Mouse (Mus musculus) hindbrain, embryonic 12.5 days (tissue): Measurements from ENCODE around the gene Gemin7. TPM values are rescaled to one million over a fixed set of nuclear protein-coding genes. Genes with fewer than 3 reads are reported as not detected.
A peak's percentile ranks its signal among the peaks of the same experiment; 100 is the strongest.

Experiments used
- ATAC-seq: fragments of 200-750 bp; cut with Nextera tagmentation; 2 replicates; pipeline ENCODE4 v1.8.0; 2017; ENCODE audit warnings: moderate TSS enrichment; ENCODE audit not compliant: low FRiP score
- H3K27ac ChIP-seq: fragments of 300-500 bp; sonication (generic); 2 replicates; pipeline ENCODE4 v1.5.1; 2016; ENCODE audit warnings: mild to moderate bottlenecking
- H3K27me3 ChIP-seq: fragments of 300-500 bp; sonication (generic); 2 replicates; pipeline ENCODE4 v1.6.1; 2016; ENCODE audit warnings: mild to moderate bottlenecking
- H3K36me3 ChIP-seq: fragments of 300-500 bp; sonication (generic); 2 replicates; pipeline ENCODE4 v1.6.1; 2016; ENCODE audit warnings: mild to moderate bottlenecking
- H3K4me1 ChIP-seq: fragments of 300-500 bp; sonication (generic); 2 replicates; pipeline ENCODE4 v1.6.1; 2016
- H3K4me2 ChIP-seq: fragments of 300-500 bp; sonication (generic); replicated peaks from 2 replicates; pipeline ENCODE4 v1.6.1; 2016; ENCODE audit warnings: mild to moderate bottlenecking
- H3K4me3 ChIP-seq: fragments of 300-500 bp; sonication (generic); 2 replicates; pipeline ENCODE4 v1.5.1; 2016; ENCODE audit warnings: mild to moderate bottlenecking
- H3K9ac ChIP-seq: fragments of 300-500 bp; sonication (generic); 2 replicates; pipeline ENCODE4 v1.6.1; 2016; ENCODE audit warnings: mild to moderate bottlenecking, moderate library complexity
- H3K9me3 ChIP-seq: fragments of 300-500 bp; sonication (generic); replicated peaks from 2 replicates; pipeline ENCODE4 v1.6.1; 2016; ENCODE audit warnings: mild to moderate bottlenecking
- WGBS: fragments of 180-500 bp; shearing (Covaris S2); methylation state at CpG from one replicate; pipeline ENCODE4 v1.1.7; 2016; 5-methylcytosine and 5-hydroxymethylcytosine counted together
- polyA plus RNA-seq: library from polyadenylated mRNA; unstranded; fragments of >200 nt; fragmentation: Nextera tagmentation; extraction: Ambion mirVana; gene quantifications from 2 replicates; pipeline ENCODE4 v1.2.1, GENCODE M21; 2016

Gene Gemin7
- polyA plus RNA-seq, 1 experiment from 2014 or later = 145 TPM

DNA sequence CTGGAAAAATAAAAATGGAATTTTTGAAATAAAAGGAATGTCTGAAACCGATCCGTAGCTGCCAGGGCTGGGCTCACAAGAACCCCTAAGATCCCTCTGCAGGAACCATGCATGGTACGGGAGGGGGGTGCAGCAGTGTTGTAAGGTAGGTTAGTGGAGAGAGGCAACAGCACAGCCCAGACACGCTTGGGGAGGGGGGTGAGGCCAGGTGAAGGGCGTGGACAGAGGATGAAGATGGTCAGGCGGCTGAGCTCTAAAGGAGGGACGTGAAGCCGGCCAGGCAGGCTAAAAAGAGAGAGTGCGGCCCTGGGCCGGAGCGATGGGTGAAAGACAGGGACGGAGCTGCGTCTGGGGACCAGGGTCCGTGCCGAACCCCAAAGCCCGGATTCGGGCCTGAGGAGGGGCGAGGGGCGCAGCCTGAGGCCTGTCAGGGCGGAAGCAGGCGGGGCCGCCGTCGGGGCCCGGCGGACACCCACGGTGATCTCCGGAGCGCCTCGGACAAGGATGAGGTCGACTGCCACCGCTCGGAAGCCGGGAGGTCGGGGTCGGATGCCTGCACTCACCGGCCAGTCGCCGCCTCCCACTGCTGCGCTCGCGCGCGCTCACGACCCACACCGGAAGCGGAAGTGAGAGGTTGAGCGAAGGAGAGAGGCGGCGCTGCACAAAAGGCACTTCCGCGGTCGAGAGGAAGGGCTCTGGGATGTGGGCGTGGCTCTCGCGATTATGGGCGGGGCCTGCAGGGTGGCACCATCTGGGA, 26.6 kb upstream of the Gemin7 start, which contains the start of gene Clasrp:
TSS of gene Clasrp (minus strand) at position 638 of the 757 bp plus-strand sequence.
- Histone ChIP-seq H3K4me3 (peak within 1 kb of the TSS; percentile 80), H3K27ac (peak within 1 kb of the TSS; percentile 70), H3K4me1 (peaks cover 34% of the 10 kb centered on the region), H3K9me3 (no peaks in the 10 kb centered on the region), H3K4me2 (peak within 1 kb of the TSS; percentile 94), H3K9ac (peak within 1 kb of the TSS; percentile 90), H3K27me3 (no peaks in the 10 kb centered on the region), H3K36me3 (peaks cover 30% of the 10 kb centered on the region)
- 2% methylated on average over 52 of the region's 57 CpGs for WGBS
- ATAC-seq = peak; percentile 87

DNA sequence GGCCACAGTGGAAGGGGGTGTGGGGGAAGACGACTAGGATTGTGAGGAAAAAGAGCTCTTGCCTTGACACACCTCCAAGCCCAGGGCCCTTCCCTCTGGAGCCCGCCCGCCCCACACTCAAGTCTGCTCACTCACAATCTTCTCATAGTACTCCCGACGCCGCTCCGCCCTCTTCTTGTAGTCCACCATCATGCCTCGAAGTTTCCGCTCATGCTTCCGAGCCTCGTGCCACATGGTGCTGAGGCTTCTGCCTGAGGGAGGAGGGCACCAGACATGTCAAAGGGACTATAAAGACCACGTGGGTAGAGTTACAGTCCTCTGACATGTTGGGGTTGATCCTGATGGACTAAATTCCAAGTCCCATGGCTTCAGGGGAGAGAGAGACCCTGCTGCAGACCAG, 25.7 kb upstream of the Gemin7 start:
- no peak overlapping the region for H3K27ac ChIP-seq
- H3K36me3 ChIP-seq = peaks cover 39% of the 10 kb centered on the region
- ATAC-seq = no peak
- H3K4me1 ChIP-seq = peaks cover 34% of the 10 kb centered on the region
- peak overlapping the region; percentile 94 for H3K4me2 ChIP-seq
- peak overlapping the region; percentile 90; the same call in 1 of the 2 replicates for H3K9ac ChIP-seq
- WGBS = 84% methylated on average over 12 of the region's 12 CpGs
- no peaks in the 10 kb centered on the region for H3K9me3 ChIP-seq
- H3K4me3 ChIP-seq = peak overlapping the region; percentile 80
- H3K27me3 ChIP-seq = no peaks in the 10 kb centered on the region

DNA sequence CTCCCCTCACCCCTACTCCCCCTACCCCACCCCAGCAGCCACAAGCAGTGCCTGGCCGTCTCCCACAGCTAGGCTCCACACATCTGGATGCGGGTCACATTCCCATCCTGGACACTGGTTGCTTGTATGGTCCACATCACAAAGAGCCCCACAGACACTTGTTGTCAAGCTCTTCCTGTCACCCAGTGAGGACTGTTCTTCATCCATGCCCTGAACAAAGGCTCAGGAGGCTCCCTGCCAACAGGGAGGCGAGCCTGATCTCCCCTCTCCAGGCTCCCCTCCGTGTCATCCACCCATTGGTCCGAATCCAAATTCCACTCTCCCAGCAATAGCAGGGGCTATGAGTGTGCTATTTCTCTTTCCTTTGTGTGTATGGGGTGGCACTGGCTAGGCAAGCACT, 23.2 kb upstream of the Gemin7 start:
- Histone ChIP-seq H3K36me3 (peaks cover 54% of the 10 kb centered on the region), H3K27ac (0 out of 2 replicates have a peak overlapping the region, but pooled peaks have one; percentile 30), H3K9me3 (no peaks in the 10 kb centered on the region), H3K4me2 (no peak overlapping the region), H3K4me1 (peaks cover 34% of the 10 kb centered on the region), H3K9ac (no peak overlapping the region), H3K27me3 (no peaks in the 10 kb centered on the region), H3K4me3 (no peak overlapping the region)
- ATAC-seq = peak; percentile 53
- 55% methylated on average over 5 of the region's 5 CpGs for WGBS

DNA sequence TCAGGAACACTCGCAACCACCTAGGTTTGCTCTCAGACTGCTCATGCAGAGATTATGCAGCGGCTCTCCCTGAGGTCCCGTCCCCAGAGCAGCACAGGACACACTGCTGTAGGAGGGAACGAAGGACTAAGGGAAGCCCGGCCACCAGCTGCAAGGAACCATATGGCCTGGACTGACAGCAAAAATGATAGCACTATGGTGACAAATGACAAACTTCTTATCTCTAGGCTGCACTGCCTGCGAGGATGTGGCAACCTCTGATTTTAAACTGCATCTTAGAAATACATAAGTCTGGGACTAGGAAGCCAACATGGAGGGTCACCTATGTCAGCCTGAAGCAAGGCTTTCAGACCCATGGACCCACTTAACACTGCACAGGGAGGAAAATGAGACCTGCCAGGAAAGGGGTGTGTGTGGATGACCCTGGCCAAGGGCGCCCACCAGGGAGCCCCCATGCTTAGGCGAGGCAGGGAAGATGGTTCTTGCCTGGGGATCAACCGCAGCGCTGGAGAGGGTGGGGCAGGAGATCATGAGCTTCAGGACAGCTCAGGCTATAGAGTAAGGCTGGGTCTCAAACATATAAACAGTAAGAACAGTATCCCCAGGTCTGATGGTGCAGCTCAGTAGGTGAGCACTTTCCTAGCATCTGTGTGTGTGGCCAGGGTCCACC, 15.8 kb upstream of the Gemin7 start:
- 91% methylated on average over 10 of the region's 10 CpGs for WGBS
- ATAC-seq = no peak
- Histone ChIP-seq H3K4me3 (no peak overlapping the region), H3K36me3 (peaks cover 89% of the 10 kb centered on the region), H3K4me2 (no peak overlapping the region), H3K27ac (no peak overlapping the region), H3K9ac (no peak overlapping the region), H3K27me3 (no peaks in the 10 kb centered on the region), H3K4me1 (no peaks in the 10 kb centered on the region), H3K9me3 (no peaks in the 10 kb centered on the region)

DNA sequence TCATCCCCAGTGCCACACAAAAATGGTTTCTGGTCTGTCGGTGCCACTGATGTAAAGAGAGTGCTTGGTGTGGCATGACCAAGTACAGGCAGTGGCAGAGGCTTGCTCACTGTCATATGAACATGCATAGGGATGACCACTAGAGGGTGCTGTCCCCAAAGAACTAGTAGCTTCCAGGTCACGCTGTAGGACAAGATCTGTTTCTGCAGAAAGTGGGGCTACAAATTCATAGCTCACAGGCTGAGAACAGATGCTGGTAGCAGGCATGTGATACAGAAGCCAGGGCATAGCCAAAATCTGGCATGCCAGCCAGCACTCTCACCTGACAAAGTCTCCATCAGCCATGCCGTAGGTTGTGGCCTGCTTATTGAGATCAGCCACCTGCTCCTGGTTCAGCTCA, 12.5 kb upstream of the Gemin7 start:
- Histone ChIP-seq H3K9me3 (no peaks in the 10 kb centered on the region), H3K36me3 (peaks cover 97% of the 10 kb centered on the region), H3K9ac (no peak overlapping the region), H3K4me3 (no peak overlapping the region), H3K4me2 (no peak overlapping the region), H3K27me3 (no peaks in the 10 kb centered on the region), H3K4me1 (no peaks in the 10 kb centered on the region), H3K27ac (no peak overlapping the region)
- ATAC-seq = peak; percentile 57; the same call in 1 of the 2 replicates
- WGBS = 63% methylated on average over 3 of the region's 3 CpGs

DNA sequence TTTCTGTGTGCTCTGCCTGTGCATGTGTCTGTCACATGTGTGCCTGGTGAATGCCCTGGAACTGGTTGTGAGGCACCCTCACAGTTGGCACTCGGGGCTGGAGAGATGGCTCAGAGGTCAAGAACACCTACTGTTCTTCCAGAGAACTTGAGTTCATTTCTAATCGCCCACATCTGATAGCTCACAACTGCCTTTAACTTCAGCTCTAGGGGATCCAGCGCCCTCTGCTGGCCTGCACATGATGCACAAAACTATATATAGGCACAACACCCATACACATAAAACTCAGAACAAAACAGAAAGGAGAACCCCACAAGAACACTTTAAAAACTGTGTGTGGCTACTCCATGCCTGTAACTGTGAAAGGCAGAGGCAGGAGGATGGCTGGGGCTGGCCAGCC, 11.8 kb upstream of the Gemin7 start:
- Histone ChIP-seq H3K27me3 (no peaks in the 10 kb centered on the region), H3K36me3 (peaks cover 97% of the 10 kb centered on the region), H3K4me2 (no peak overlapping the region), H3K4me1 (no peaks in the 10 kb centered on the region), H3K9me3 (no peaks in the 10 kb centered on the region), H3K4me3 (no peak overlapping the region), H3K27ac (no peak overlapping the region), H3K9ac (no peak overlapping the region)
- ATAC-seq = no peak
- WGBS = 51% methylated on average over 3 of the region's 3 CpGs

DNA sequence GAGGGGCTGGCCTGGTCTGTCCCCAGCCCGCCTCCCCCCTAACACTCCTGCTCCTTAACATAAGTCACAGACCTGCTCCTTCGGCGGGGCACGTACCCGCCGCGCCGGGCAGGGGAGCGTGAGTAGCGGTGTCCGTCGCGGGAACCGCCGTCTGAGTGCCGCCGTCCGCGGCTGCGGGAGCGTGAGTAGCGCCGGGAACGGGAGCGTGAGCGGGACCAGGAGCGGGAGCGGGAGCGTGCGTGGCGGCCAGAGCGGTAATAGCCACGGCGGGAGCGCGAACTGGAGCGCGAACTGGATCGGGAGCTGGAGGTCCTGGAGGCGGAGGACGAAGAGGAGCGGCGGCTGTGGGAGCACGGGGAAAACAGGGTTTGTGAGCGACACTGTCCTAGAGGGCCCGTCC, 8.9 kb upstream of the Gemin7 start:
- H3K27ac ChIP-seq = no peak overlapping the region
- no peaks in the 10 kb centered on the region for H3K9me3 ChIP-seq
- H3K9ac ChIP-seq = no peak overlapping the region
- ATAC-seq = no peak
- no peak overlapping the region for H3K4me3 ChIP-seq
- H3K36me3 ChIP-seq = peaks cover 95% of the 10 kb centered on the region
- H3K4me1 ChIP-seq = no peaks in the 10 kb centered on the region
- no peak overlapping the region for H3K4me2 ChIP-seq
- H3K27me3 ChIP-seq = no peaks in the 10 kb centered on the region
- WGBS = 77% methylated on average over 46 of the region's 46 CpGs

DNA sequence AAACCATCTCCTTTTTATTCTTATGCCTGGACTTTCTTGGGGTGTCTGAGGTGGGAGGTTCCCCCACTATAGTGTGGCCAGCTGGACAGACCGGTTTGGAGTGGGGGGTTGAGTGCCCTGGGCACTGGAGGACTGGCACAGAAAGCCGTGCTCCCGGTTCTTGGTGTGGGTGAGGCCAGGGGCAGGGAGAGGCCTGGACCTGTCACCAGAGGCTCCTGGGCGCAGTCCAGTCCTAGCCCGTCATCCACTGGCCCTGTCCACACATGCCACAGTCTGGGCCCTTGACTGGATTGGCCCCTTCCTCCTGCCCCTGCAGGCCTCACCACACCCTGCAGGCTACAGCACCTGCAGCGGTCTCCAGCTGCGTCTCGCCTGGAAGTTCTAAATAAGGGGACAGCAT, 3.2 kb upstream of the Gemin7 start:
- Histone ChIP-seq H3K9me3 (no peaks in the 10 kb centered on the region), H3K9ac (no peak overlapping the region), H3K4me1 (peaks cover 12% of the 10 kb centered on the region), H3K27me3 (peaks cover 51% of the 10 kb centered on the region), H3K27ac (no peak overlapping the region), H3K4me2 (no peak overlapping the region), H3K4me3 (no peak overlapping the region), H3K36me3 (peaks cover 59% of the 10 kb centered on the region)
- ATAC-seq = no peak
- 83% methylated on average over 8 of the region's 8 CpGs for WGBS

DNA sequence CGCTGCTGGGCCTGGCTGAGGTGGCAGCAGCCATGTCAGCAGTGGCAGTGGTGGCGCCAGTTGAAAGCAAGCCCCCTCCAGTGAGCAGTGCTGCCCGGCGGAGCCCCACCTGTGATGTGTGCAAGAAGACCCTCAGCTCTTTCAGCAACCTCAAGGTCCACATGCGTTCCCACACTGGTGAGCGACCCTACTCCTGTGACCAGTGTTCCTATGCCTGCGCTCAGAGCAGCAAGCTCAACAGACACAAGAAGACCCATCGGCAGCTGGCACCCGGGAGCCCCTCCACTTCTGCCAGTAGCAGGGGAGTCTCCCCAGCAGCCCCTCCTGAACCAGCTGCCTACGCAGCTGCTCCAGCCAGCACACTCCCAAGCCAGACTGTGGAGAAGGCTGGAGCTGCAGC, 2.4 kb upstream of the Gemin7 start:
- WGBS = 85% methylated on average over 10 of the region's 10 CpGs
- no peak for ATAC-seq
- H3K9me3 ChIP-seq = no peaks in the 10 kb centered on the region
- H3K36me3 ChIP-seq = peaks cover 51% of the 10 kb centered on the region
- H3K4me1 ChIP-seq = peaks cover 12% of the 10 kb centered on the region
- H3K4me2 ChIP-seq = no peak overlapping the region
- H3K4me3 ChIP-seq = no peak overlapping the region
- peaks cover 60% of the 10 kb centered on the region for H3K27me3 ChIP-seq
- H3K9ac ChIP-seq = no peak overlapping the region
- H3K27ac ChIP-seq = no peak overlapping the region

DNA sequence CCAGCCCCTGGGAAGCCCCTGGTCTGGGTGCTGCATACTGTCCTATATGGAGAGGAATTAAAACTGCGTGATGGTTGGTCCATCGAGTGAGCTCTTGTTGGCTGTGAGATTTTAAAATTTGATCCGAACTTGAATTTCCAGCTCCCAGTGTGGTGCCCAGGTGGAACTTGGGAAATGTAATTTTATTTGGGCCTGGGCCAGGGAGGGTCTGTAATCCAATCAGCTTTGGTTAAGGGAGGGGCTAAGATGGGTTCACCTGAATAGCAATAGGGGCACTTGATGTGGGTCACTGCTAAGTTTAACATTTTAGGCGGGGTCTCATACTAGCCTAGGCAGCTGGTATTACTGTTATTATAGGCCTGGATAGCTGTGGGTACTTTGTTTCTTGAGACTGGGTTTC, 1.0 kb upstream of the Gemin7 start:
- Histone ChIP-seq H3K4me3 (no peak overlapping the region), H3K4me2 (no peak overlapping the region), H3K27ac (no peak overlapping the region), H3K4me1 (peaks cover 16% of the 10 kb centered on the region), H3K27me3 (peaks cover 63% of the 10 kb centered on the region), H3K9ac (no peak overlapping the region), H3K36me3 (peaks cover 38% of the 10 kb centered on the region), H3K9me3 (no peaks in the 10 kb centered on the region)
- no peak for ATAC-seq
- WGBS = 65% methylated on average over 4 of the region's 4 CpGs

DNA sequence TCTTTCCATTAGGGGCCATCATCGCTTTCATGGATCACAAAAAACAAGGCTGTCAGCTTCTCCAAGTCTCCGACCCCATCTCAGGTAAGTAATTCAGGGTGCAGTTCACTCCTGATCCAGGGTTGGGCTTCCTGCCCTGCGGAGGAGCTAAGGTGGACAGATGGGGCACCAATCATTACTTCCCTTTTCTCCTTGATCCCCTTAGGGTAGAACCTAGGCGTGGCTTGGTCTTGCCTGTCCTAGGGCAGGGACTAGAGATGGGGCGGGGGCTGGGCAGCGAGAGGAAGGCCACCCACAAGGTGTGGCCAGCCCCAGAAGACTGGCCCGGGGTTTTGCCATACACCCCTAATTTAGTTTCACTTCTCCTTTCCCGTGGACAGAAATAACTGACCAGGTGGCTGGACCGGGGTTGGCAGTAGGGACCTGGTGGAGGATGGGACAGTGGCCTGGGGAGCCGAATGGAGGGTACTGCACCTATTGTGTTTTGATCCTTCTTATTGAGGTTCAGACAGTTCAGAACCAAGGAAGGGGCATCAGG, 551 bp upstream of the Gemin7 start:
- 20% methylated on average over 10 of the region's 10 CpGs for WGBS
- no peak for ATAC-seq
- no peak overlapping the region for H3K27ac ChIP-seq
- H3K4me1 ChIP-seq = peaks cover 16% of the 10 kb centered on the region
- no peaks in the 10 kb centered on the region for H3K9me3 ChIP-seq
- peaks cover 35% of the 10 kb centered on the region for H3K36me3 ChIP-seq
- peak overlapping the region; percentile 23; the same call in 1 of the 2 replicates for H3K9ac ChIP-seq
- H3K4me3 ChIP-seq = peak overlapping the region; percentile 28
- peak overlapping the region; percentile 54 for H3K4me2 ChIP-seq
- H3K27me3 ChIP-seq = peaks cover 63% of the 10 kb centered on the region

DNA sequence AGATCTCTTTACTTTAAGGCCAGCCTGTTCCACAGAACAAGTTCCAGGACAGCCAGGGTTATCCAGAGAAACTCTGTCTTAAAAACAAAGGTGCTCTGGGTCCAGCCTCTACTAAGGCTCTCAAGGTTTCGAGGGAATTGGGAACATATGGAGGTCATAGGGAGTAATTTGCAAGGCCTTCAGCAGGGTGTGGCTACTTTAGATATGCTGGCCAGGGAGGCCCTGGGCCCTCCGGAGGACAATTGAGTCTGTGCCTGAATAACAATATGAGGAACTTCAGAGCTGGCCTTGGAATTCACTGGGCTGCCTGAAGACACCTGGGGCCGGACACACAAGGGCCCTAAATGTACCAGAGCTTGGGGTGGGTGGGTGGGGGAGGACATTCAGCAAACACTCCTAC, 1.8 kb downstream of the Gemin7 start:
- Histone ChIP-seq H3K4me3 (no peak overlapping the region), H3K27me3 (peaks cover 61% of the 10 kb centered on the region), H3K4me2 (no peak overlapping the region), H3K36me3 (peaks cover 15% of the 10 kb centered on the region), H3K27ac (no peak overlapping the region), H3K4me1 (peaks cover 30% of the 10 kb centered on the region), H3K9ac (no peak overlapping the region), H3K9me3 (no peaks in the 10 kb centered on the region)
- no peak for ATAC-seq
- WGBS = 70% methylated on average over 3 of the region's 3 CpGs
